Mouse (Mus musculus) erythroid progenitor cell, adult 5-6 weeks (primary cell): ENCODE data around the gene Adipor2. TPM values are rescaled to one million over a fixed set of nuclear protein-coding genes. Genes with fewer than 3 reads are reported as not detected.

Experiments
- ATAC-seq: replicated peaks from 2 replicates; pipeline ENCODE4 v1.8.0; 2016; ENCODE audit warnings: moderate number of reproducible peaks, mild to moderate bottlenecking, moderate TSS enrichment, inconsistent platforms; ENCODE audit not compliant: poor library complexity, low FRiP score, severe bottlenecking
- total RNA-seq, 2 experiments: library from RNA; stranded (forward) in 1 of 2; stranded (reverse) in 1 of 2; fragments of 150-400 nt in 1 of 2; fragments of 186-747, 209-891 nt in 1 of 2; gene quantifications; 2 replicates each; pipeline versions ENCODE4 v1.2.3 to v1.2.4; 2015 to 2017; ENCODE audit warnings: low replicate concordance in 2 of 2

Adipor2 gene
- total RNA-seq, 2 experiments from 2014 or later, result 46.5 to 63.2 TPM

- ATAC-seq, result no peak
These were observed 92.7 kb downstream of the Adipor2 start for GRCm38 (mm10) chr6:119324776-119325175.

GRCm38 (mm10) chr6:119321752-119322151 lies 95.8 kb downstream of the Adipor2 start:
- no peak for ATAC-seq

- no peak for ATAC-seq
These were observed 97.0 kb downstream of the Adipor2 start for GRCm38 (mm10) chr6:119320481-119320880.

- ATAC-seq, result no peak
These were observed 98.1 kb downstream of the Adipor2 start for GRCm38 (mm10) chr6:119319358-119319757.

- ATAC-seq, result no peak
These were observed 98.8 kb downstream of the Adipor2 start for GRCm38 (mm10) chr6:119318732-119319131.

GRCm38 (mm10) chr6:119314751-119315476 lies 102.6 kb downstream of the Adipor2 start:
- ATAC-seq, result no peak

GRCm38 (mm10) chr6:119313588-119314375 lies 103.7 kb downstream of the Adipor2 start:
- ATAC-seq, result no peak

GRCm38 (mm10) chr6:119313096-119313495 lies 104.4 kb downstream of the Adipor2 start:
- no peak for ATAC-seq

- ATAC-seq, result no peak
These were observed 105.1 kb downstream of the Adipor2 start for GRCm38 (mm10) chr6:119312381-119312780.

GRCm38 (mm10) chr6:119310176-119310575 lies 107.3 kb downstream of the Adipor2 start:
- no peak for ATAC-seq

GRCm38 (mm10) chr6:119307867-119308413 lies 109.6 kb downstream of the Adipor2 start:
- ATAC-seq, result no peak

- ATAC-seq, result no peak
These were observed 114.2 kb downstream of the Adipor2 start for GRCm38 (mm10) chr6:119303331-119303730.

Other genes starting within 250 kb of the Adipor2 start
- 4.2 and 6.5 TPM in 2 replicates for gene Dcp1b, start 242.5 kb downstream of the Adipor2 start, total RNA-seq (2015; ENCODE audit: low replicate concordance)
- 2.6 and 4.0 TPM in 2 replicates for gene Dcp1b, start 242.5 kb downstream of the Adipor2 start, total RNA-seq (2017; ENCODE audit: low replicate concordance)
- 0.72 and 0.84 TPM in 2 replicates for gene Cacna1c, start 221.3 kb downstream of the Adipor2 start, total RNA-seq (2015; ENCODE audit: low replicate concordance)
- gene Cacna1c, start 221.3 kb downstream of the Adipor2 start, total RNA-seq (2017; ENCODE audit: low replicate concordance), result 0.23 TPM in 1 of 2 replicates, not detected in the other
- 0.84 and 1.1 TPM in 2 replicates for gene Cacna2d4, start 181.2 kb downstream of the Adipor2 start, total RNA-seq (2015; ENCODE audit: low replicate concordance)
- 0.38 TPM in 1 of 2 replicates, not detected in the other for gene Cacna2d4, start 181.2 kb downstream of the Adipor2 start, total RNA-seq (2017; ENCODE audit: low replicate concordance)
- gene Lrtm2, start 86.9 kb downstream of the Adipor2 start, total RNA-seq (2015; ENCODE audit: low replicate concordance), result not detected in 2 replicates
- gene Lrtm2, start 86.9 kb downstream of the Adipor2 start, total RNA-seq (2017; ENCODE audit: low replicate concordance), result 0.08 TPM in 1 of 2 replicates, not detected in the other
- 15.9 TPM in 2 replicates for gene Fbxl14, start 62.0 kb upstream of the Adipor2 start, total RNA-seq (2015; ENCODE audit: low replicate concordance)
- 14.1 and 15.9 TPM in 2 replicates for gene Fbxl14, start 62.0 kb upstream of the Adipor2 start, total RNA-seq (2017; ENCODE audit: low replicate concordance)
- not detected in 2 replicates for gene Wnt5b, start 126.6 kb upstream of the Adipor2 start, total RNA-seq (2015; ENCODE audit: low replicate concordance)
- gene Wnt5b, start 126.6 kb upstream of the Adipor2 start, total RNA-seq (2017; ENCODE audit: low replicate concordance), result not detected in 2 replicates